Mouse (Mus musculus) activated CD4-positive, CD25-positive, alpha-beta regulatory T cell, adult 4 months (primary cell): ENCODE measurements around the gene Setmar. TPM values are rescaled to one million over a fixed set of nuclear protein-coding genes. Genes with fewer than 3 reads are reported as not detected.

Experiments used
- ATAC-seq: one replicate; pipeline ENCODE4 v1.8.0; 2017
- polyA plus RNA-seq, 2 experiments: library from polyadenylated mRNA; unstranded; fragments of 100-300 nt; shearing (Covaris generic); gene quantifications; one replicate each; pipeline ENCODE4 v1.2.1; 2017

The Setmar gene
- polyA plus RNA-seq, 2 experiments from 2014 or later: 2.3 to 2.4 TPM

GRCm38 (mm10) chr6:108114971-108115370 lies 50.1 kb downstream of the Setmar start:
- no peak for ATAC-seq

- no peak for ATAC-seq
Observed at GRCm38 (mm10) chr6:108117881-108118280, 53.0 kb downstream of the Setmar start.

- ATAC-seq: no peak
Observed at GRCm38 (mm10) chr6:108125474-108125873, 60.6 kb downstream of the Setmar start.

GRCm38 (mm10) chr6:108126631-108127030 lies 61.8 kb downstream of the Setmar start:
- no peak for ATAC-seq

Other genes starting within 250 kb of the Setmar start
- gene Sumf1, start 120.5 kb downstream of the Setmar start, polyA plus RNA-seq: 1 to 10 TPM; 6.3 to 7.6 TPM
- 10 to 100 TPM; 15.8 to 21.2 TPM for gene Itpr1, start 148.1 kb downstream of the Setmar start, polyA plus RNA-seq